Mouse (Mus musculus): ENCODE measurements around the gene Noxo1. TPM values are rescaled to one million over a fixed set of nuclear protein-coding genes. Genes with fewer than 3 reads are reported as not detected.
"Not testable (repeated sequence)": the region's sequence is repeated elsewhere in the genome, so short reads cannot be mapped to it uniquely, and the experiment has no call there.

Gene Noxo1
- total and polyA plus RNA-seq, 2 experiments from 2014 or later = 0.56 to 2.2 TPM

DNA sequence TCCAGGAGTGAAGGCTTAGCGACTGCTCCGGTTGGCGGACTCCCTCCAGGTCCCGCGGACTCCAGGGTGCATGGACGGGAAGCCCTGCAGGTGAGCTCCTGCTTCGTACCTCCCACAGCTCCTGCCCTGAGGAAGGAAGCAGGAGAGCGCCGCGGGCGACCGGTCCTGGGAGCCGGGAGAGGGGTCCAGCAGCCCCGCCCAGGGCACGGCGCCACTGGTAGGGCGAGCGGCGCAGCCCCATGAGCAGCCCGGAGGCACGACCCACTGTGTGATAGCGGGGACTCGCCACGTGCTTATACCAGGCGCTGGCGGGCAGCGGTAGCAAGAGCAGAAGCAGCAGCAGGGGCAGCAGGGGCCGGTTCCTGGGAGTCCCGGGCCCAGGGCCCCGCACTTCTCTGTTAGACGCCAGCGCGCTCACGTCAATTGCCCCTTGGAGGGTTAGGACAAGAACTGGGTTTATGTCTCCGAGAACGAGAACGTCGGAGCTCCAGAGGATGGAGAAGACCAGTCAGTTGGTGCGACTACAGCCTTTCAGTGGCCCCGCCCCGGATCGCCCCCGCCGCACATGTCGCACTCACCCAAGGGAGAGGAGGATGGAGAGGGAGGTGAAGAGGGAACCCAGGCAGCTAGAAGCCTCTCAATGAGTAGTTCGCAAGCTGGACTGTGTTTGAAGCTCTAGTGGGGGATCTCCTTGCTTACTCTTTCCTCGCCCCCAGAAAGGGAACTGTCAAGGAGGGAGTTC, 37.8 kb upstream of the Noxo1 start, which contains the start of gene Npw:
TSS of gene Npw (minus strand) at position 441 of the 742 bp plus-strand sequence.
- H3K4me1 ChIP-seq (ENCODE audit: control insufficient read depth, insufficient read depth) = peaks cover 7% of the 10 kb centered on the region; the same call in 1 of the 2 replicates
- H3K36me3 ChIP-seq (replicated peaks; ENCODE audit: control insufficient read depth, insufficient read depth, low read length) = no peaks in the 10 kb centered on the region
- TF ChIP-seq EP300 (IDR thresholded peaks at IDR 0.05; ENCODE audit: low read depth) = no peak
- no peak for TF ChIP-seq CTCF (IDR thresholded peaks at IDR 0.05; ENCODE audit: low read depth)
- H3K27me3 ChIP-seq (ENCODE audit: control insufficient read depth, insufficient read depth, low read length) = peaks cover 43% of the 10 kb centered on the region
- H3K27ac ChIP-seq (ENCODE audit: low read depth) = no peak within 1 kb of the TSS
- peak within 1 kb of the TSS; percentile 35; the same call in 1 of the 2 replicates for H3K9ac ChIP-seq (replicated peaks; ENCODE audit: low read depth, low read length)
- peak within 1 kb of the TSS; percentile 36 for H3K4me3 ChIP-seq (ENCODE audit: low read depth, low read length)
- ATAC-seq (ENCODE audit: insufficient read depth, low read depth) (peak; percentile 42), DNase-seq (ENCODE audit: low spot score) (no peak)
- peak within 1 kb of the TSS; percentile 59 for H3K4me2 ChIP-seq (ENCODE audit: low read depth, low read length)
- WGBS = 2% methylated on average over 47 of the region's 47 CpGs
- no peaks in the 10 kb centered on the region for H3K9me3 ChIP-seq (replicated peaks; ENCODE audit: control insufficient read depth, low read length)

DNA sequence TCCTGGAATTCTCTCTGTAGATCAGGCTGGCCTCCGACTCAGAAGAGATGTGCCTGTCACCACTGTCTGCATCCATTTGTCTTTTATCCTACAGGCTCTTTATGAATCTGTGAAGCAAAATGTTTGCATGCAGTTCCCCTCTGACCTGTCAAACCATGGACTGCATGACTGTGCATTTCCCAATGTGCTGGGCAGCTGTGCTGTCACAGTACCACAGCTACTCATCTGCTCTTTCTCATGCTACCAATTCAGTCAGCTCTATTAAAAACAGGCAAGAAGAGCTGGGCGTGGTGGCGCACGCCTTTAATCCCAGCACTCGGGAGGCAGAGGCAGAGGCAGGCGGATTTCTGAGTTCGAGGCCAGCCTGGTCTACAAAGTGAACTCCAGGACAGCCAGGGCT, 29.0 kb upstream of the Noxo1 start:
- not testable (repeated sequence) for DNase-seq (ENCODE audit: low spot score); H3K27ac ChIP-seq (ENCODE audit: low read depth); H3K9me3 ChIP-seq (replicated peaks; ENCODE audit: control insufficient read depth, low read length); H3K4me2 ChIP-seq (ENCODE audit: low read depth, low read length); H3K4me3 ChIP-seq (ENCODE audit: low read depth, low read length); ATAC-seq (ENCODE audit: insufficient read depth, low read depth); H3K27me3 ChIP-seq (ENCODE audit: control insufficient read depth, insufficient read depth, low read length); H3K9ac ChIP-seq (replicated peaks; ENCODE audit: low read depth, low read length); H3K36me3 ChIP-seq (replicated peaks; ENCODE audit: control insufficient read depth, insufficient read depth, low read length)
- WGBS = 54% methylated on average over 7 of the region's 7 CpGs
- peaks cover 23% of the 10 kb centered on the region for H3K4me1 ChIP-seq (ENCODE audit: control insufficient read depth, insufficient read depth)

DNA sequence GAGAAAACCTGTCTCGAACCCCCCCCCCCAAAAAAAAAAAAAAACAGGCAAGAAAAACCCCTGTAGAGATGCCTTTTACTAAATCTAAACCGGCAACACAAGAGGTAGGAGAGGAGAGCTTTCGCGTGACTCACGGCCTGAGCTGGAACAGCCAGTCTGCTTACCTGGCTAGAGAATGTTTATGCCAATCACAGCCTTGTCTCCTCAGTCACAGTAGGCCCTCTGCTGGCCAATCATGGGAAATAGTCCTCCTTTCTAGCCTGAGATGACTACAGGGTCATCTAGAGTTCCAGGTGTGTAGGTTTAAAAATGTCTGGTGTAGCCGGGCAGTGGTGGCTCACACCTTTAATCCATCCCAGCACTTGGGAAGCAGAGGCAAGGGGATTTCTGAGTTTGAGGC, 28.6 kb upstream of the Noxo1 start:
- TF ChIP-seq CTCF (IDR thresholded peaks at IDR 0.05; ENCODE audit: low read depth) = peak; percentile 75
- TF ChIP-seq EP300 (IDR thresholded peaks at IDR 0.05; ENCODE audit: low read depth) = no peak
- ATAC-seq (ENCODE audit: insufficient read depth, low read depth) (no peak), DNase-seq (ENCODE audit: low spot score) (peak; percentile 62)
- no peak overlapping the region for H3K9ac ChIP-seq (replicated peaks; ENCODE audit: low read depth, low read length)
- no peak overlapping the region for H3K4me3 ChIP-seq (ENCODE audit: low read depth, low read length)
- no peak overlapping the region for H3K4me2 ChIP-seq (ENCODE audit: low read depth, low read length)
- peaks cover 27% of the 10 kb centered on the region for H3K4me1 ChIP-seq (ENCODE audit: control insufficient read depth, insufficient read depth)
- 19% methylated on average over 6 of the region's 6 CpGs for WGBS
- H3K36me3 ChIP-seq (replicated peaks; ENCODE audit: control insufficient read depth, insufficient read depth, low read length) = no peaks in the 10 kb centered on the region
- no peak overlapping the region for H3K27ac ChIP-seq (ENCODE audit: low read depth)
- H3K9me3 ChIP-seq (replicated peaks; ENCODE audit: control insufficient read depth, low read length) = no peaks in the 10 kb centered on the region
- no peaks in the 10 kb centered on the region for H3K27me3 ChIP-seq (ENCODE audit: control insufficient read depth, insufficient read depth, low read length)

DNA sequence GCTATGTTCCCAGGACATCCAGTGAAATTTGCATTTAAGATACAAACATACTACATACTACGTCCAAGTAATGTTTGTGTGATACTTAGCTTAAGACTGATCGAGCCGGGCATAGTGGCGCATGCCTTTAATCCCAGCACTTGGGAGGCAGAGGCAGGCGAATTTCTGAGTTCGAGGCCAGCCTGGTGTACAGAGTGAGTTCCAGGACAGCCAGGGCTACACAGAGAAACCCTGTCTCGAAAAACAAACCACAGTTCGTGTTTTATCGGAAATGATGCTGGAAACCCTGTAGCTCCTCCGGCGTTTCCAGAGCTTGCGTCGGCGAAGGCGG, 26.9 kb upstream of the Noxo1 start:
- H3K27ac ChIP-seq (ENCODE audit: low read depth) = peak overlapping the region; percentile 77
- peaks cover 29% of the 10 kb centered on the region for H3K4me1 ChIP-seq (ENCODE audit: control insufficient read depth, insufficient read depth)
- ATAC-seq (ENCODE audit: insufficient read depth, low read depth); DNase-seq (ENCODE audit: low spot score); H3K36me3 ChIP-seq (replicated peaks; ENCODE audit: control insufficient read depth, insufficient read depth, low read length); H3K27me3 ChIP-seq (ENCODE audit: control insufficient read depth, insufficient read depth, low read length); H3K9me3 ChIP-seq (replicated peaks; ENCODE audit: control insufficient read depth, low read length): not testable (repeated sequence)
- WGBS = 6% methylated on average over 15 of the region's 15 CpGs
- H3K9ac ChIP-seq (replicated peaks; ENCODE audit: low read depth, low read length) = peak overlapping the region; percentile 88
- peak overlapping the region; percentile 81 for H3K4me3 ChIP-seq (ENCODE audit: low read depth, low read length)
- peak overlapping the region; percentile 92 for H3K4me2 ChIP-seq (ENCODE audit: low read depth, low read length)

DNA sequence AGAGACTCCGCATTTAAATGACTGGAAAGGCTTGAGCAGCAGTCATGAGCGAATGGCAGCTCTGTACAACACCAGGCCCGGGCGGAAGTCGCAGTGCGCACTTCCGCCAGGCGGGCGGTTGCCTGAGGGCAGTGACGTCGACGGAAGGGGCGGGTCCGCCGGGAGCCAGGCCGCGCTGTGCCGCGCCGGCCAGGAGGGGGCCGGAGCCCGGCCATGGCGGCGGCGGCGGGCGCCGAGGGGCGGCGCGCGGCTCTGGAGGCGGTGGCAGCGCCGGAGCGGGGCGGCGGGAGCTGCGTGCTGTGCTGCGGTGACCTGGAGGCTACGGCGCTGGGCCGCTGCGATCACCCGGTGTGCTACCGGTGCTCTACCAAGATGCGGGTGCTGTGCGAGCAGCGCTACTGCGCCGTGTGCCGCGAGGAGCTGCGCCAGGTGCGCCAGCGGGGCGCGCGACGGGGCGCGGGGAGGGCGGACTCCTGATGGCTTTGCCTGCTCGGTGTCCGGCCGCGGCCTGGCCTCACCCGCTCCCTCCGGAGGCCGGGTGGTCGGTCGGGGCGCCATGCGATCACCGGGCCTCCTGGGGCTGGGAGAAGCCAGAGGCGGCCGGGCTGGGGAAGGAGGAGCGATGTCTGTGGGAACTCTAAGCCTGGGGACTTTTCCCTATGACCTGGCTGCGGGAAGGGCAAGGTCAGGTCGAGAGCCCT, 26.3 kb upstream of the Noxo1 start, which contains the start of gene Zfp598:
TSS of gene Zfp598 (plus strand) at position 143 of the 701 bp plus-strand sequence.
- no peaks in the 10 kb centered on the region for H3K36me3 ChIP-seq (replicated peaks; ENCODE audit: control insufficient read depth, insufficient read depth, low read length)
- H3K27me3 ChIP-seq (ENCODE audit: control insufficient read depth, insufficient read depth, low read length) = no peaks in the 10 kb centered on the region
- H3K4me3 ChIP-seq (ENCODE audit: low read depth, low read length) = peak within 1 kb of the TSS; percentile 81
- no peaks in the 10 kb centered on the region for H3K9me3 ChIP-seq (replicated peaks; ENCODE audit: control insufficient read depth, low read length)
- DNase-seq (ENCODE audit: low spot score) (peak; percentile 92), ATAC-seq (ENCODE audit: insufficient read depth, low read depth) (peak; percentile 97)
- under 1% methylated on average over 71 of the region's 80 CpGs for WGBS
- peak within 1 kb of the TSS; percentile 92 for H3K4me2 ChIP-seq (ENCODE audit: low read depth, low read length)
- peaks cover 29% of the 10 kb centered on the region for H3K4me1 ChIP-seq (ENCODE audit: control insufficient read depth, insufficient read depth)
- H3K9ac ChIP-seq (replicated peaks; ENCODE audit: low read depth, low read length) = peak within 1 kb of the TSS; percentile 88
- peak within 1 kb of the TSS; percentile 77 for H3K27ac ChIP-seq (ENCODE audit: low read depth)
- TF ChIP-seq CTCF (IDR thresholded peaks at IDR 0.05; ENCODE audit: low read depth) = no peak
- peak; percentile 41; the same call in 1 of the 2 replicates for TF ChIP-seq EP300 (IDR thresholded peaks at IDR 0.05; ENCODE audit: low read depth)
